Mouse (Mus musculus) cerebral cortex, adult 2 months (tissue): ENCODE data around the gene Mical3.

Experiments used
- WGBS: fragments of 180-500 bp; shearing (Covaris S2); methylation state at CpG from one replicate; pipeline ENCODE4 v1.1.7; 2018; 5-methylcytosine and 5-hydroxymethylcytosine counted together

Gene Mical3

GRCm38 (mm10) chr6:121014339-121014738, 116.5 kb downstream of the Mical3 start:
- 63% methylated on average over 11 of the region's 11 CpGs for WGBS

GRCm38 (mm10) chr6:121013750-121014149, 117.0 kb downstream of the Mical3 start:
- WGBS, result 53% methylated on average over 9 of the region's 9 CpGs

- WGBS, result 95% methylated on average over 11 of the region's 11 CpGs
Observed at GRCm38 (mm10) chr6:121011709-121012108, 119.1 kb downstream of the Mical3 start.

- WGBS, result 91% methylated on average over 8 of the region's 8 CpGs
Observed at GRCm38 (mm10) chr6:121009651-121010050, 121.1 kb downstream of the Mical3 start.

GRCm38 (mm10) chr6:121004959-121005358, 125.8 kb downstream of the Mical3 start:
- 45% methylated on average over 4 of the region's 4 CpGs for WGBS

- 67% methylated on average over 3 of the region's 3 CpGs for WGBS
Observed at GRCm38 (mm10) chr6:121002952-121003351, 127.8 kb downstream of the Mical3 start.

GRCm38 (mm10) chr6:120999860-121000526, 130.8 kb downstream of the Mical3 start:
- 56% methylated on average over 8 of the region's 8 CpGs for WGBS

GRCm38 (mm10) chr6:120999087-120999486, 131.7 kb downstream of the Mical3 start:
- 84% methylated on average over 5 of the region's 5 CpGs for WGBS

- 70% methylated on average over 6 of the region's 6 CpGs for WGBS
Observed at GRCm38 (mm10) chr6:120996607-120997006, 134.2 kb downstream of the Mical3 start.

- WGBS, result 79% methylated on average over 9 of the region's 9 CpGs
Observed at GRCm38 (mm10) chr6:120995541-120995940, 135.3 kb downstream of the Mical3 start.

- WGBS, result 82% methylated on average over 6 of the region's 6 CpGs
Observed at GRCm38 (mm10) chr6:120991857-120992256, 138.9 kb downstream of the Mical3 start.

- 34% methylated on average over 10 of the region's 10 CpGs for WGBS
Observed at GRCm38 (mm10) chr6:120987571-120988084, 143.2 kb downstream of the Mical3 start.

GRCm38 (mm10) chr6:120987164-120987563, 143.6 kb downstream of the Mical3 start:
- 68% methylated on average over 10 of the region's 10 CpGs for WGBS

GRCm38 (mm10) chr6:120986172-120986571, 144.6 kb downstream of the Mical3 start:
- WGBS, result 36% methylated on average over 3 of the region's 3 CpGs

GRCm38 (mm10) chr6:120982314-120982713, 148.5 kb downstream of the Mical3 start:
- WGBS, result 91% methylated on average over 13 of the region's 13 CpGs

GRCm38 (mm10) chr6:120981537-120981936, 149.3 kb downstream of the Mical3 start:
- WGBS, result 62% methylated on average over 6 of the region's 6 CpGs

GRCm38 (mm10) chr6:120978019-120978621, 152.7 kb downstream of the Mical3 start:
- 59% methylated on average over 18 of the region's 18 CpGs for WGBS

- 50% methylated on average over 11 of the region's 11 CpGs for WGBS
Observed at GRCm38 (mm10) chr6:120976991-120977390, 153.8 kb downstream of the Mical3 start.

GRCm38 (mm10) chr6:120976097-120976496, 154.7 kb downstream of the Mical3 start:
- 84% methylated on average over 12 of the region's 12 CpGs for WGBS

- WGBS, result 39% methylated on average over 14 of the region's 14 CpGs
Observed at GRCm38 (mm10) chr6:120971797-120972590, 158.8 kb downstream of the Mical3 start.

- WGBS, result 65% methylated on average over 8 of the region's 8 CpGs
Observed at GRCm38 (mm10) chr6:120970939-120971796, 159.6 kb downstream of the Mical3 start.
